Mouse (Mus musculus) spleen, adult 2 months (tissue): Measurements from ENCODE around the gene Leng1.

Experiments
- CTCF ChIP-seq: fragments of 200-500 bp; IDR thresholded peaks from 2 replicates; pipeline ENCODE4 v1.5.1; 2011; ENCODE audit warnings: mild to moderate bottlenecking, inconsistent platforms; ENCODE audit not compliant: insufficient read depth, insufficient read length, insufficient replicate concordance; ENCODE audit errors: extremely low read depth
- POLR2A ChIP-seq: fragments of 200-500 bp; IDR thresholded peaks from 2 replicates; pipeline ENCODE4 v1.6.1; 2011; ENCODE audit warnings: low read depth, low read length, inconsistent platforms

GRCm38 (mm10) chr7:3683908-3684550, 18.4 kb upstream of the Leng1 start:
- no peak for TF ChIP-seq POLR2A
- TF ChIP-seq CTCF, result no peak
